Mouse (Mus musculus): ENCODE data around the gene Psme2. TPM values are rescaled to one million over a fixed set of nuclear protein-coding genes. Genes with fewer than 3 reads are reported as not detected.

The Psme2 gene
- polyA plus RNA-seq, 1 experiment = 60.5 TPM

DNA sequence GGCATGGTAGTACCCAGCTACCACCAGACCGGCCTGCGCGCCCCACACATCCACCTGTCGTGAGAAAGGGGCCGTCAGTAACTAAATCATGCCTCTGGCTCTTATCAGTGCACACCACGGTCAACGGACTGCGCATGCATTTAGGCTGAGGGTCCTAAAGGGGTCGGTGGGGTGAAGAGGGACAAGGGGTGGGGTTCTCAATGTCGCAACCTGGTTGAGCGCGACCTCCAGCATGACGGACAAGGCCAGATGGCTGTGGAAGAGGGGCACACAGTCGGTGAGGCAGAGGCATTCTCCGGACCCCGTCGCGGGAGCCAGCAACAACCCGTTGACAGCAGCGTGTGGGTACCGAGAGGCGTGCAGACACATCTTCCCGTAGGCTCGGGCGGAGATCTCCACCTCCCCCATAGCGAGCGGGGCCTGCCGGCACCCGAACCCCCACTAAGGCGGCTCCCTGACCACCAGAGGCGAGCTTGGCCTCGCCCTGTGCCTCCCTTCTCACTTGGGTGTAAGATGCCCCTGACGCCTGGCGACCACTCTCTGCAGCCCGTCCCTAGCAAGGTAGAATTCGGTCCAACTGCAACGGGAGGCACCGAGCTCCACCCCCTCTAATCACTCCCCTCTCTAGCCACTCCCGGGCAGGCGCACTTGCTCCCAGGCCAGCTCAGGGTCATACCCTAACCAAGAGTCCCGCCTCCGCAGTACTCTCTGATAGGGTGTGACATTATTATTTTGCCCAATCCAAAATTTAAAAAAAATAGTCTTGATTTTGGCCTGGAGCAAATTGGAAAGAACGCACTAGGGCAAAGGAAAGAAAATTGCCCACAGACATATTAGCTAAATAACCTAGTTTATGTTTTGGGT is 6.0 kb downstream of the Psme2 start, which contains the start of gene Emc9:
Emc9 (minus strand) TSS at position 601 of the 864 bp plus-strand sequence.
- Histone ChIP-seq H3K4me3 (replicated peaks; ENCODE audit: extremely low read depth, low read depth, low read length) (peak within 1 kb of the TSS; percentile 78), H3K4me1 (ENCODE audit: control insufficient read depth, insufficient read depth, low read length) (peaks cover 9% of the 10 kb centered on the region)
- TF ChIP-seq POLR2A (IDR thresholded peaks at IDR 0.05; ENCODE audit: borderline replicate concordance, extremely low read depth, low read depth, low read length) (peak; percentile 73; the same call in 1 of the 2 replicates), CTCF (IDR thresholded peaks at IDR 0.05; ENCODE audit: insufficient read depth, low read length) (no peak)
- peak; percentile 80 for DNase-seq
- 6% methylated on average over 43 of the region's 43 CpGs for WGBS

DNA sequence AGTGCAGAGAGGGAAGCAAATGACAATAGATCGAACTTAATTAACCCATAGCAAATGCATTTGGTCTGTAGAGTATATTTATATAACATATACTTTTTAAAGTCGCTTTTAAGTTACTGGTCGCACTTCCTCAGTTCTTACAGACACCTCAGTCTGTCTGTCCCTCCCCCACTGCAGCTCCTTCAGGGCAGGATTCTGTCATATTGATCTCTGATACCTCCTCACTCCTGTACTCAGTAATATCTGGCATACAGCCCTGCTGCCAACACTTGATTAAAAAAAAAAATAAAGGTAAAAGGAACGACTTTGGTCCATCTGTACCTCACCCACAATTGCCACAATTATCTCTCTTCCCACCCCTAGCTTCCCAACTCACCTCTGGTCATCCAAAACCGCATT is 6.6 kb downstream of the Psme2 start:
- Histone ChIP-seq H3K4me3 (replicated peaks; ENCODE audit: extremely low read depth, low read depth, low read length) (no peak overlapping the region), H3K4me1 (ENCODE audit: control insufficient read depth, insufficient read depth, low read length) (peaks cover 6% of the 10 kb centered on the region)
- TF ChIP-seq CTCF (IDR thresholded peaks at IDR 0.05; ENCODE audit: insufficient read depth, low read length) (no peak), POLR2A (IDR thresholded peaks at IDR 0.05; ENCODE audit: borderline replicate concordance, extremely low read depth, low read depth, low read length) (no peak)
- no peak for DNase-seq
- WGBS = 44% methylated on average over 5 of the region's 5 CpGs

DNA sequence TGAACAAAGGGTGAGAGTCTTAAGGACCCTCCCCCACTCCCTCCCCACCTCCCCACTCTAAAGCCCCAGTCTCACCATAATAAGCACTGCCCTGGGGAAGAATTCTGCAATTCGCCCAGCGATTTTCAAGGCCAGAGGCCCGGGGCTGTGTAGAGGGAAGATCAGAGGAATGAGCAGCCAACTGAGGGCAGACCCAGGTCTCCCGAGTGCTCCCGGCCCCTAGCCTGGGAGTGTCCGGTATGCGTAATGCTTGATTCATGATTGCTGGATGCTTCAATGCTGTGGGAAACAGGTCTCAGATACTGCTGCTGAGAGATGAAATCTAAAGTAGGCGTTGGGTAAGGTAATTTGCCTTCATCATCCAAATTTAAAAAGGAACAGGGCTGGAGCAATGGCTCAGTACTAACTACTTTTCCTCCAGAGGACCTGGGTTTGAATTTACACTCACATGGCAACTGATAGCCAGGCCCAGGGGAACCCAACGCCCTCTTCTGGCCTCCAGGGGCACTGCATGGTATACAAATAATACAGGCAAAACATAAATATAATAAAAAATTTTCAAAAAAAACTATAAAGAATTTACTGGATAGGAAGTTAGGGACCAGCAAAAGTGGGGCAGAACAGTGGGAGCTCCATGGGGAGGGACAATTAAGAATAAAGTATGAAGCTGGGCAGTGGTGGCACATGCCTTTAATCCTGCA is 8.8 kb downstream of the Psme2 start:
- TF ChIP-seq POLR2A (IDR thresholded peaks at IDR 0.05; ENCODE audit: borderline replicate concordance, extremely low read depth, low read depth, low read length) (no peak), CTCF (IDR thresholded peaks at IDR 0.05; ENCODE audit: insufficient read depth, low read length) (peak; percentile 52)
- Histone ChIP-seq H3K4me1 (ENCODE audit: control insufficient read depth, insufficient read depth, low read length) (peaks cover 12% of the 10 kb centered on the region), H3K4me3 (replicated peaks; ENCODE audit: extremely low read depth, low read depth, low read length) (no peak overlapping the region)
- WGBS = 75% methylated on average over 9 of the region's 9 CpGs
- no peak for DNase-seq

DNA sequence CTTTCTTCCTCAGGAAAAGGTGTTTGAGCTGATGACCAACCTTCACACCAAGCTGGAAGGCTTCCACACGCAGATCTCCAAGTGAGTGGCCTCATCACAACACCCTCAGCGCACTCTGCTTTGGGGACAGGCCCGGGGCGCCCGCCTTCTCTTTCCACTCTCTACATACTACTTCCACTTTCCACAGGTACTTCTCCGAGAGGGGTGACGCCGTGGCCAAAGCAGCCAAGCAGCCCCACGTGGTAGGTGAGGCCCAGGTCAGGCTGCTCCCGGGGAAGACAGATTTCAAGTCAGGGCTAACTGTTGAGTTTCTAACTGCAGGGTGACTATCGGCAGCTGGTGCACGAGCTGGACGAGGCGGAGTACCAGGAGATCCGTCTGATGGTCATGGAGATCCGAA is 10.2 kb downstream of the Psme2 start:
- DNase-seq = no peak
- WGBS = 87% methylated on average over 16 of the region's 16 CpGs
- Histone ChIP-seq H3K4me1 (ENCODE audit: control insufficient read depth, insufficient read depth, low read length) (peaks cover 12% of the 10 kb centered on the region), H3K4me3 (replicated peaks; ENCODE audit: extremely low read depth, low read depth, low read length) (no peak overlapping the region)
- TF ChIP-seq POLR2A (IDR thresholded peaks at IDR 0.05; ENCODE audit: borderline replicate concordance, extremely low read depth, low read depth, low read length) (no peak), CTCF (IDR thresholded peaks at IDR 0.05; ENCODE audit: insufficient read depth, low read length) (no peak)

DNA sequence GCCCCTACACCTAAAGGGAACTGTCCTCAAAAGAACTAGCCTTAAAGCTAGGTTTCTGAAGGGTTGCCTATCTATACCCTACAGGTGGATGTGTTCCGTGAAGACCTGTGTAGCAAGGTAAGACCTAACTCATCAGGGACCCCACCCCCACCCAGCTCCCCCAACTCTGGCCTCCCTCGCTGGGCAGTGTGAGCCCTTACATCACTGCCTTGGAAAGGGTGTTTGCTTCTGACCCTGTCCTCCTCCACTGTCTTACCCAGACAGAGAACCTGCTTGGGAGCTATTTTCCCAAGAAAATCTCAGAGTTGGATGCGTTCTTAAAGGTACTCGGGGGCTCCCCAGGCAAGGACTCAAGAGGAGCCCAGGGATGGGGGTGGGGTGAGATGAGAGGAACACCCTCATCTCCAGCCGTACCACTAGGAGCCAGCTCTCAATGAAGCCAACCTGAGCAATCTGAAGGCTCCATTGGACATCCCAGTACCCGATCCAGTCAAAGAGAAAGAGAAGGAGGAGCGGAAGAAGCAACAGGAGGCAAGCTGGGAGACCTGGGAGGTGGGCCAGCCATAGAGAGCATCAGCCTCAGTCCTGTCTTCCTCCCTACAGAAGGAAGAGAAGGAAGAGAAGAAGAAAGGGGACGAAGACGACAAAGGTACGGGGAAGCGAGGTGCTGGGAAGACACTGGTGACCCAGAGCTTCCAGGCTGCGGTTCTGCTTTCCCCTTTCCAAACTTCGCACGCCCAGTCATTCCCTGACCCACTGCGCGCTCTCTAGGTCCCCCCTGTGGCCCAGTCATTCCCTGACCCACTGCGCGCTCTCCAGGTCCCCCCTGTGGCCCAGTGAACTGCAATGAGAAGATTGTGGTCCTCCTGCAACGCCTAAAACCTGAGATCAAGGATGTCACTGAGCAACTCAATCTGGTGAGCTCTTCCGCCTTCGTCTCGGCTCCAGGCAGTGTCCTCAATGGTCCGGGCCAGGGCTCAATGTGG is 11.1 kb downstream of the Psme2 start:
- Histone ChIP-seq H3K4me1 (ENCODE audit: control insufficient read depth, insufficient read depth, low read length) (peaks cover 9% of the 10 kb centered on the region), H3K4me3 (replicated peaks; ENCODE audit: extremely low read depth, low read depth, low read length) (no peak overlapping the region)
- TF ChIP-seq CTCF (IDR thresholded peaks at IDR 0.05; ENCODE audit: insufficient read depth, low read length) = no peak
- no peak for TF ChIP-seq POLR2A (IDR thresholded peaks at IDR 0.05; ENCODE audit: borderline replicate concordance, extremely low read depth, low read depth, low read length)
- 85% methylated on average over 23 of the region's 23 CpGs for WGBS
- DNase-seq = no peak

DNA sequence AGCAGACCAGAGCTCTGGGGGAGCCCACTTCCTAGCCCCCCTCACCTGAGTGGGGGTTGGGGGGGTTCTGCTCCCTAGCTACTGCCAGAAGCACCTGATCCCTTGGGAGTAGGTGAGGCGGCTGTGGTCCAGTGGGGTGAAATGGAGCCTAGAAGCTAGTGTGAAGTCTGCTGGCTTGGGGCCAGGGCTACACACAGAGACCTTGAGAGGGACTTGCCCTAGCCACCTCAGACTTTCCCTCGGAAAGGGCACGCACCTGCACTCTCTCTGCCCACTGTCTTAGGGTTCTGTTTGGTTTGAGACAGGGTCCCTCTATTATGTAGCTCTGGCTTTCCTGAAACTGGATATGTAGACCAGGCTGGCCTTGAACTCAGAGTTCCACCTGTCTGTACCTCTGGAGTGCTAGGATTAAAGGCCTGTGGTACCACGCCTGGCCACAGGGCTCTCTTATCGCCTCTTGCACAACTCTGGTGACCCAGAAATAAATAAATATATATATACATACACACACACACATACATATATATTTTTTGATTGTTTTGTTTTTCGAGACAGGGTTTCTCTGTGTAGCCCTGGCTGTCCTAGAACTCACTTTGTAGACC is 12.1 kb downstream of the Psme2 start:
- H3K4me1 ChIP-seq (ENCODE audit: control insufficient read depth, insufficient read depth, low read length) = peaks cover 5% of the 10 kb centered on the region
- H3K4me3 ChIP-seq (replicated peaks; ENCODE audit: extremely low read depth, low read depth, low read length) = peak overlapping the region; percentile 96
- DNase-seq = no peak
- TF ChIP-seq POLR2A (IDR thresholded peaks at IDR 0.05; ENCODE audit: borderline replicate concordance, extremely low read depth, low read depth, low read length) (no peak), CTCF (IDR thresholded peaks at IDR 0.05; ENCODE audit: insufficient read depth, low read length) (no peak)
- 19% methylated on average over 6 of the region's 6 CpGs for WGBS

DNA sequence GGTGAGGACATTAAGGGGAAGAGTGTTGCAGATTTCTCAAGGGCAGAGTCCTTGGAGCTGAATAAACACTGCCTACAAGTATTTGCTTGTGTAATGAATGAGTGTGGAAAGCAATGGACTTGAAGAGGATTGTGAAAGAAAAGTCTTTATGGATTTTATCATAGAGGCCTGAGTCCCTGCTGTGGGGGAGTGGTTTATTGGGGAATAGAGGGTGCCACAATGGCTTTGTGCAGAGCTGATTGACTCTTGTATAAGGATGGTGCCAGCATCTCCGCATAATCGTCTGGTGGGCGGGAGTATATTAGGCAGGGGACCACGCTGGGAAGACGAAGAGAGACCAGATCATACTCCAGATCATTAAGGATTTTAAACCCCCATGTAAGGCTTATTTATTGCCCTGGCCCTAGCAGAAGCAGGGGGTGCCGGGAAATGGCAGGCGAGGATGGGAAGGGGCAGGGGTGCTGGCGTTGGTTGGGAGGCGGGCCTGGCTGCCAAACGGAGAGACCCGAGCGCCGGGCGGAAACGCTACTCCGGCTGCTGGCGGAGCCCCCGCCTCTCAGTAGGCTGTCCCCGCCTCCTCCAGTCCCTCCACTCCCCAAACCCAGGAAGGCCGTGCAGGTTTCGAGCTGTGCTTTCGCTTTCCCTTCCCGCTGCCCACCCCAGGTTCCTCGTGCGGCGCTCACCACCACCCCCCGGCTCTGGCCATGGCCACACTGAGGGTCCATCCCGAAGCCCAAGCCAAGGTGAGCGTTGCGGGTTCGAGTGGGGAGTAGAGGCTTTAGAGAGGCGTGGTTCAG is 12.8 kb downstream of the Psme2 start, which contains the start of gene Psme1:
Psme1 (plus strand) TSS at position 253 of the 797 bp plus-strand sequence.
- Histone ChIP-seq H3K4me3 (replicated peaks; ENCODE audit: extremely low read depth, low read depth, low read length) (peak within 1 kb of the TSS; percentile 96), H3K4me1 (ENCODE audit: control insufficient read depth, insufficient read depth, low read length) (peaks cover 5% of the 10 kb centered on the region)
- TF ChIP-seq CTCF (IDR thresholded peaks at IDR 0.05; ENCODE audit: insufficient read depth, low read length) = no peak
- TF ChIP-seq POLR2A (IDR thresholded peaks at IDR 0.05; ENCODE audit: borderline replicate concordance, extremely low read depth, low read depth, low read length) = peak; percentile 48; the same call in 1 of the 2 replicates
- under 1% methylated on average over 32 of the region's 32 CpGs for WGBS
- DNase-seq = peak; percentile 79

DNA sequence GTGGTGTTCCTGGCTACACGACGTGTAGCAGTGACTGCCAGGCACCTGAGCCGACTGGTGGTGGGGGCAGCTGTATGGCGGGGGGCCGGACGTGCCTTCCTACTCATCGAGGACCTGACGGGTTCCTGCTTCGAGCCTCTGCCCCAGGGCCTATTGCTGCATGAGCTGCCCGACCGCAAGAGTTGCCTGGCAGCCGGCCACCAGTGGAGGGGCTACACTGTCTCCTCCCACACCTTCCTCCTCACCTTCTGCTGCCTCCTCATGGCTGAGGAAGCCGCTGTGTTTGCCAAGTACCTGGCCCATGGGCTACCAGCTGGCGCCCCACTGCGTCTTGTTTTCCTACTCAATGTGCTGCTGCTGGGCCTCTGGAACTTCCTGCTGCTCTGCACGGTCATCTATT is 14.5 kb downstream of the Psme2 start:
- 59% methylated on average over 16 of the region's 16 CpGs for WGBS
- Histone ChIP-seq H3K4me1 (ENCODE audit: control insufficient read depth, insufficient read depth, low read length) (peaks cover 5% of the 10 kb centered on the region), H3K4me3 (replicated peaks; ENCODE audit: extremely low read depth, low read depth, low read length) (no peak overlapping the region)
- peak; percentile 56 for DNase-seq
- no peak for TF ChIP-seq CTCF (IDR thresholded peaks at IDR 0.05; ENCODE audit: insufficient read depth, low read length)
- no peak for TF ChIP-seq POLR2A (IDR thresholded peaks at IDR 0.05; ENCODE audit: borderline replicate concordance, extremely low read depth, low read depth, low read length)
